8 mouse cellular contexts compared by ENCODE assay signal in genomic region chrX:20931364-20931763, GRCm38 (mm10). TPM values are rescaled to one million over a fixed set of nuclear protein-coding genes. Genes with fewer than 3 reads are reported as not detected.
A peak's percentile ranks its signal among the peaks of the same experiment; 100 is the strongest.
DNase-seq lines count a peak whose midpoint lies in the region; ATAC-seq and TF ChIP-seq lines count a peak whose summit lies in the region.
"Had no signal": no experiment of that assay in that cellular context is flagged by ENCODE, and none has a peak within 500 bp of the region (broad histone marks: within the 10 kb centered on the region; RNA-seq: fewer than 3 reads in every experiment).

Cfp (minus strand) TSS chrX:20931555.

- H3K4me2 ChIP-seq in lung, postnatal 0 days (replicated peaks; ENCODE audit: low read depth, low read length): no peak within 1 kb of the TSS
- no peak within 1 kb of the TSS for H3K4me2 ChIP-seq in kidney, embryonic 14.5 days (replicated peaks; ENCODE audit: low read depth, low read length)

- whole genome bisulfite sequencing in lung, postnatal 0 days: 67% methylated on average over 1 of the region's 1 CpGs
- WGBS in kidney, embryonic 14.5 days: 73% methylated on average over 1 of the region's 1 CpGs

- TF ChIP-seq EP300 in lung, postnatal 0 days (IDR thresholded peaks at IDR 0.05): no peak

- ATAC-seq in G1E (ENCODE audit: extremely low read depth, insufficient number of reproducible peaks, low FRiP score, poor library complexity, severe bottlenecking): peak; percentile 60; the same call in 1 of the 2 replicates
- ATAC-seq in lung, postnatal 0 days: no peak
- ATAC-seq in CD4-positive, CD25-positive, alpha-beta regulatory T cell, adult 4 months: no peak
- ATAC-seq in kidney, embryonic 14.5 days (ENCODE audit: low FRiP score, low TSS enrichment): no peak

- no peak within 1 kb of the TSS for H3K4me3 ChIP-seq in G1E (ENCODE audit: low read depth, low read length)
- H3K4me3 ChIP-seq in lung, postnatal 0 days (ENCODE audit: low read depth, low read length): no peak within 1 kb of the TSS
- no peak within 1 kb of the TSS for H3K4me3 ChIP-seq in kidney, embryonic 14.5 days (ENCODE audit: low read length)

- no peak within 1 kb of the TSS for H3K27ac ChIP-seq in lung, postnatal 0 days (ENCODE audit: low read length)
- H3K27ac ChIP-seq in kidney, embryonic 14.5 days (ENCODE audit: low read depth, low read length): no peak within 1 kb of the TSS

- TF ChIP-seq CTCF in G1E (IDR thresholded peaks at IDR 0.05; ENCODE audit: low read depth, low read length): no peak
- no peak for TF ChIP-seq CTCF in brain, embryonic 14.5 days (IDR thresholded peaks at IDR 0.05; ENCODE audit: borderline replicate concordance, extremely low read depth, insufficient read depth, insufficient read length)
- TF ChIP-seq CTCF in lung, postnatal 0 days (IDR thresholded peaks at IDR 0.05): no peak

- peaks cover 14% of the 10 kb centered on the region for H3K4me1 ChIP-seq in G1E (ENCODE audit: insufficient read depth, low read depth, low read length)
- no peaks in the 10 kb centered on the region for H3K4me1 ChIP-seq in lung, postnatal 0 days (ENCODE audit: insufficient read depth, low read depth, low read length)
- H3K4me1 ChIP-seq in kidney, embryonic 14.5 days (ENCODE audit: control insufficient read depth, insufficient read depth, low read length): no peaks in the 10 kb centered on the region

- no peak for DNase-seq in layer of hippocampus, postnatal 10 days (ENCODE audit: low spot score in 2 of 2)
- DNase-seq in layer of hippocampus, postnatal 14 days (ENCODE audit: low spot score in 2 of 2): no peak
- peak; percentile 14 for DNase-seq in G1E (ENCODE audit: low spot score)
- DNase-seq in brain, embryonic 14.5 days (ENCODE audit: low read depth): no peak
- DNase-seq in lung, postnatal 0 days (ENCODE audit: low spot score): peak; percentile 21
- DNase-seq: thymus, postnatal 25 days had no signal

- TF ChIP-seq POLR2A in brain, embryonic 14.5 days (IDR thresholded peaks at IDR 0.05; ENCODE audit: borderline replicate concordance, extremely low read depth, insufficient read depth, insufficient read length, poor library complexity, severe bottlenecking): no peak

- no peaks in the 10 kb centered on the region for H3K27me3 ChIP-seq in G1E (ENCODE audit: insufficient read depth, low read length)
- H3K27me3 ChIP-seq in lung, postnatal 0 days (replicated peaks; ENCODE audit: insufficient read depth, low read length): no peaks in the 10 kb centered on the region
- H3K27me3 ChIP-seq in kidney, embryonic 14.5 days (ENCODE audit: control insufficient read depth, insufficient read depth, low read length): no peaks in the 10 kb centered on the region

- H3K36me3 ChIP-seq in G1E (replicated peaks): peaks cover 51% of the 10 kb centered on the region
- no peaks in the 10 kb centered on the region for H3K36me3 ChIP-seq in lung, postnatal 0 days (ENCODE audit: insufficient read depth, low read length)
- H3K36me3 ChIP-seq in kidney, embryonic 14.5 days (ENCODE audit: control insufficient read depth, insufficient read depth, low read length): peaks cover 16% of the 10 kb centered on the region; the same call in 1 of the 2 replicates

- H3K9me3 ChIP-seq in G1E (replicated peaks): no peaks in the 10 kb centered on the region
- H3K9me3 ChIP-seq in lung, postnatal 0 days (ENCODE audit: low read length): no peaks in the 10 kb centered on the region
- H3K9me3 ChIP-seq in kidney, embryonic 14.5 days (ENCODE audit: control insufficient read depth, low read length): no peaks in the 10 kb centered on the region

- no peak within 1 kb of the TSS for H3K9ac ChIP-seq in lung, postnatal 0 days (replicated peaks; ENCODE audit: low read depth)
- no peak within 1 kb of the TSS for H3K9ac ChIP-seq in kidney, embryonic 14.5 days (ENCODE audit: low read depth, low read length)

RNA-seq across cellular contexts. Expression of gene Cfp, which starts in this region (rescaled TPM):
- total RNA-seq in layer of hippocampus, postnatal 10 days (2021): 10 to 100 TPM; 11.5 to 12.0 TPM
- total RNA-seq in layer of hippocampus, postnatal 14 days (2021): 10 to 100 TPM in 1 of 2 experiments, 1 to 10 TPM in 1; 9.5 to 11.3 TPM
- 6.2 and 10.1 TPM in 2 replicates for total RNA-seq in G1E (2014; fragmentation: Nextera tagmentation)
- 9.5 and 12.1 TPM in 2 replicates for total RNA-seq in G1E (2017)
- polyA plus RNA-seq in G1E (2012): 4.9 and 5.9 TPM in 2 replicates
- 25.4 and 33.6 TPM in 2 replicates for polyA plus RNA-seq in brain, embryonic 14.5 days (2012; rRNA removed)
- polyA plus RNA-seq in lung, postnatal 0 days (2015; fragmentation: Nextera tagmentation; extraction: Ambion mirVana): 11.3 and 14.3 TPM in 2 replicates
- polyA plus RNA-seq in CD4-positive, CD25-positive, alpha-beta regulatory T cell, adult 4 months (2017; shearing (Covaris generic)): 1 to 10 TPM; 5.9 to 9.8 TPM
- polyA plus RNA-seq in kidney, embryonic 14.5 days (2014; fragmentation: Nextera tagmentation; extraction: Ambion mirVana): 4.6 and 6.3 TPM in 2 replicates

Comparison
In these comparisons a context has a peak if more than half of its experiments do, and no peak if none do; other contexts are left out.
1. DNase-seq: peak in G1E (single experiment) and lung, postnatal 0 days (single experiment); none in layer of hippocampus, postnatal 10 days (0 of 2), layer of hippocampus, postnatal 14 days (0 of 2) and brain, embryonic 14.5 days (single experiment).